Mouse (Mus musculus): ENCODE data around the gene Agpat1.
A peak's percentile ranks its signal among the peaks of the same experiment; 100 is the strongest.

Gene Agpat1

GRCm38 (mm10) chr17:34635671-34636070 lies 31.6 kb downstream of the Agpat1 start:
- no peak for DNase-seq (ENCODE audit: low spot score in 2 of 2)

GRCm38 (mm10) chr17:34637459-34637858 lies 33.4 kb downstream of the Agpat1 start:
- DNase-seq (ENCODE audit: low spot score in 2 of 2): no peak

- no peak for DNase-seq (ENCODE audit: low spot score in 2 of 2)
Observed at GRCm38 (mm10) chr17:34639461-34640255, 35.6 kb downstream of the Agpat1 start.

GRCm38 (mm10) chr17:34640778-34641601 lies 36.9 kb downstream of the Agpat1 start:
- no peak for DNase-seq (ENCODE audit: low spot score in 2 of 2)

GRCm38 (mm10) chr17:34641945-34642344 lies 37.9 kb downstream of the Agpat1 start:
- DNase-seq (ENCODE audit: low spot score in 2 of 2): no peak

GRCm38 (mm10) chr17:34643379-34643778 lies 39.3 kb downstream of the Agpat1 start:
- DNase-seq (ENCODE audit: low spot score in 2 of 2): no peak

GRCm38 (mm10) chr17:34643944-34644343 lies 39.9 kb downstream of the Agpat1 start:
- no peak for DNase-seq (ENCODE audit: low spot score in 2 of 2)

GRCm38 (mm10) chr17:34644608-34645007 lies 40.5 kb downstream of the Agpat1 start, which contains the start of gene Fkbpl:
Gene Fkbpl (plus strand): TSS chr17:34644764.
- DNase-seq (ENCODE audit: low spot score in 2 of 2): peak; percentile 97 to 98

GRCm38 (mm10) chr17:34645256-34645829 lies 41.3 kb downstream of the Agpat1 start:
- no peak for DNase-seq (ENCODE audit: low spot score in 2 of 2)

- no peak for DNase-seq (ENCODE audit: low spot score in 2 of 2)
Observed at GRCm38 (mm10) chr17:34645831-34646511, 41.9 kb downstream of the Agpat1 start.

- peak; percentile 96 to 97 for DNase-seq (ENCODE audit: low spot score in 2 of 2)
Observed at GRCm38 (mm10) chr17:34646906-34647787, 43.1 kb downstream of the Agpat1 start, which contains the start of gene Atf6b. Gene Atf6b (plus strand): TSS chr17:34647146.

GRCm38 (mm10) chr17:34648141-34648890 lies 44.3 kb downstream of the Agpat1 start:
- no peak for DNase-seq (ENCODE audit: low spot score in 2 of 2)

GRCm38 (mm10) chr17:34649106-34649864 lies 45.2 kb downstream of the Agpat1 start:
- DNase-seq (ENCODE audit: low spot score in 2 of 2): no peak

GRCm38 (mm10) chr17:34650781-34651180 lies 46.7 kb downstream of the Agpat1 start:
- DNase-seq (ENCODE audit: low spot score in 2 of 2): no peak

GRCm38 (mm10) chr17:34651507-34652221 lies 47.6 kb downstream of the Agpat1 start:
- DNase-seq (ENCODE audit: low spot score in 2 of 2): no peak

GRCm38 (mm10) chr17:34652546-34652945 lies 48.5 kb downstream of the Agpat1 start:
- DNase-seq (ENCODE audit: low spot score in 2 of 2): no peak

GRCm38 (mm10) chr17:34652985-34653384 lies 48.9 kb downstream of the Agpat1 start:
- DNase-seq (ENCODE audit: low spot score in 2 of 2): no peak

- no peak for DNase-seq (ENCODE audit: low spot score in 2 of 2)
Observed at GRCm38 (mm10) chr17:34653746-34654285, 49.8 kb downstream of the Agpat1 start.

Measured in frontal cortex, postnatal 14 days (tissue).